Mouse (Mus musculus) C2C12 (cell line): ENCODE measurements around the gene Aars2.

Experiments used
- CEBPB ChIP-seq: IDR thresholded peaks from one replicate; pipeline ENCODE4 v1.6.1; 2011; ENCODE audit warnings: low read depth, mild to moderate bottlenecking, control low read depth, moderate library complexity
- CTCF ChIP-seq: IDR thresholded peaks from one replicate; pipeline ENCODE4 v1.5.1; 2011; ENCODE audit not compliant: control insufficient read depth, insufficient read depth, insufficient read length
- FOSL1 ChIP-seq: IDR thresholded peaks from one replicate; pipeline ENCODE4 v1.8.0; 2011; ENCODE audit warnings: mild to moderate bottlenecking, low read length; ENCODE audit not compliant: poor library complexity, insufficient read depth, severe bottlenecking
- MAX ChIP-seq: IDR thresholded peaks from one replicate; pipeline ENCODE4 v1.6.1; 2011; ENCODE audit warnings: mild to moderate bottlenecking, control low read depth
- MYOD1 ChIP-seq: IDR thresholded peaks from one replicate; pipeline ENCODE4 v1.6.1; 2011; ENCODE audit warnings: low read depth; ENCODE audit not compliant: control insufficient read depth, insufficient read length
- MYOG ChIP-seq: IDR thresholded peaks from one replicate; pipeline ENCODE4 v1.6.1; 2011; ENCODE audit not compliant: control insufficient read depth, insufficient read length; ENCODE audit errors: extremely low read depth
- USF1 ChIP-seq: IDR thresholded peaks from one replicate; pipeline ENCODE4 v1.6.1; 2011; ENCODE audit warnings: low read depth, mild to moderate bottlenecking, control low read depth, moderate library complexity

GRCm38 (mm10) chr17:45485581-45485980, 21.1 kb upstream of the Aars2 start:
- no peak for TF ChIP-seq CTCF
- TF ChIP-seq CEBPB, result no peak
- TF ChIP-seq MAX, result no peak
- TF ChIP-seq MYOG, result no peak
- TF ChIP-seq USF1, result no peak
- TF ChIP-seq MYOD1, result no peak
- no peak for TF ChIP-seq FOSL1
